Mouse (Mus musculus): ENCODE measurements around the gene Aipl1. TPM values are rescaled to one million over a fixed set of nuclear protein-coding genes. Genes with fewer than 3 reads are reported as not detected.
"Not testable (repeated sequence)": the region's sequence is repeated elsewhere in the genome, so short reads cannot be mapped to it uniquely, and the experiment has no call there.

The Aipl1 gene
- total RNA-seq, 2 experiments from 2014 or later = 0.14 to 0.26 TPM

GRCm38 (mm10) chr11:72023581-72023980 is 13.7 kb downstream of the Aipl1 start:
- no peak for DNase-seq
- intact Hi-C loops (cut with DNase I) = loop anchor here (5.0 to 10.0 kb wide), 3 partner anchors 179 to 349 kb away; no protein-coding TSS in a partner anchor

- no peak for DNase-seq
- intact Hi-C loops (cut with DNase I) = loop anchor here (5.0 to 10.0 kb wide), 3 partner anchors 178 to 348 kb away; no protein-coding TSS in a partner anchor
Observed at GRCm38 (mm10) chr11:72022827-72023226, 14.5 kb downstream of the Aipl1 start.

- DNase-seq = no peak
- intact Hi-C loops (cut with DNase I) = loop anchor here (5.0 to 10.0 kb wide), 3 partner anchors 176 to 346 kb away; no protein-coding TSS in a partner anchor
Observed at GRCm38 (mm10) chr11:72021015-72021414, 16.3 kb downstream of the Aipl1 start.

GRCm38 (mm10) chr11:72017253-72017601 is 20.1 kb downstream of the Aipl1 start:
- DNase-seq = no peak
- intact Hi-C loops (cut with DNase I) = no loop called here

GRCm38 (mm10) chr11:72016518-72017252 is 20.6 kb downstream of the Aipl1 start:
- no peak for DNase-seq
- intact Hi-C loops (cut with DNase I) = no loop called here

- intact Hi-C loops (cut with DNase I) = no loop called here
- DNase-seq = no peak
Observed at GRCm38 (mm10) chr11:72014674-72015073, 22.6 kb downstream of the Aipl1 start.

- intact Hi-C loops (cut with DNase I) = no loop called here
- no peak for DNase-seq
Observed at GRCm38 (mm10) chr11:72011955-72012354, 25.4 kb downstream of the Aipl1 start.

GRCm38 (mm10) chr11:72010940-72011722 is 26.2 kb downstream of the Aipl1 start:
- intact Hi-C loops (cut with DNase I) = no loop called here
- DNase-seq = no peak

- intact Hi-C loops (cut with DNase I) = no loop called here
- no peak for DNase-seq
Observed at GRCm38 (mm10) chr11:72010367-72010766, 26.9 kb downstream of the Aipl1 start.

- intact Hi-C loops (cut with DNase I) = no loop called here
Observed at GRCm38 (mm10) chr11:72005547-72005946, 31.8 kb downstream of the Aipl1 start.

GRCm38 (mm10) chr11:72003171-72003570 is 34.1 kb downstream of the Aipl1 start:
- intact Hi-C loops (cut with DNase I) = no loop called here
- peak; percentile 43 for DNase-seq

More at GRCm38 (mm10) chr11:72005547-72005946, 31.8 kb downstream of the Aipl1 start:
- no peak for DNase-seq

GRCm38 (mm10) chr11:72002138-72002853 is 35.0 kb downstream of the Aipl1 start:
- peak; percentile 39 for DNase-seq

GRCm38 (mm10) chr11:72000194-72000593 is 37.1 kb downstream of the Aipl1 start:
- intact Hi-C loops (cut with DNase I) = no loop called here
- DNase-seq = no peak

More at GRCm38 (mm10) chr11:72002138-72002853, 35.0 kb downstream of the Aipl1 start:
- intact Hi-C loops (cut with DNase I) = no loop called here

- intact Hi-C loops (cut with DNase I) = no loop called here
- no peak for DNase-seq
Observed at GRCm38 (mm10) chr11:71996805-71997204, 40.5 kb downstream of the Aipl1 start.

- DNase-seq = peak; percentile 40
- intact Hi-C loops (cut with DNase I) = no loop called here
Observed at GRCm38 (mm10) chr11:71995968-71996511, 41.3 kb downstream of the Aipl1 start.

- intact Hi-C loops (cut with DNase I) = no loop called here
- no peak for DNase-seq
Observed at GRCm38 (mm10) chr11:71992438-71992837, 44.9 kb downstream of the Aipl1 start.

- intact Hi-C loops (cut with DNase I) = no loop called here
- DNase-seq = peak; percentile 32
Observed at GRCm38 (mm10) chr11:71991541-71991940, 45.8 kb downstream of the Aipl1 start.

- DNase-seq; intact Hi-C loops (cut with DNase I): not testable (repeated sequence)
Observed at GRCm38 (mm10) chr11:71989407-71989806, 47.9 kb downstream of the Aipl1 start.

- DNase-seq = no peak
- intact Hi-C loops (cut with DNase I) = no loop called here
Observed at GRCm38 (mm10) chr11:71987159-71988150, 49.9 kb downstream of the Aipl1 start.

Measured in left cerebral cortex, postnatal 4 days (tissue).